Mouse (Mus musculus) lung, adult 2 months (tissue): ENCODE results near the gene Tctex1d1.

Experiments
- CTCF ChIP-seq: fragments of 200-500 bp; IDR thresholded peaks from 2 replicates; pipeline ENCODE4 v1.5.1; 2011; ENCODE audit warnings: mild to moderate bottlenecking, low read length, control low read depth; ENCODE audit not compliant: insufficient read depth
- POLR2A ChIP-seq: fragments of 200-500 bp; IDR thresholded peaks from 2 replicates; pipeline ENCODE4 v1.6.1; 2011; ENCODE audit warnings: low read depth, mild to moderate bottlenecking, control low read depth, low read length, borderline replicate concordance; ENCODE audit errors: extremely low read depth

- TF ChIP-seq POLR2A, result no peak
- no peak for TF ChIP-seq CTCF
Measured at GRCm38 (mm10) chr4:103042997-103043396, 64.6 kb downstream of the Tctex1d1 start.
